Mouse (Mus musculus) MN1 (cell line): ENCODE results near the gene Psmb8.
"Not testable (repeated sequence)": the region's sequence is repeated elsewhere in the genome, so short reads cannot be mapped to it uniquely, and the experiment has no call there.

Experiments used
- DNase-seq: peaks from one replicate; pipeline ENCODE4 v3.0.0-alpha.2; 2016; ENCODE audit warnings: low spot score

Gene Psmb8

GRCm38 (mm10) chr17:34211746-34212365 is 14.3 kb downstream of the Psmb8 start:
- no peak for DNase-seq

- DNase-seq = no peak
Measured at GRCm38 (mm10) chr17:34213936-34214335, 16.4 kb downstream of the Psmb8 start.

- DNase-seq = no peak
Measured at GRCm38 (mm10) chr17:34215176-34215575, 17.7 kb downstream of the Psmb8 start.

- no peak for DNase-seq
Measured at GRCm38 (mm10) chr17:34217216-34217928, 19.9 kb downstream of the Psmb8 start.

GRCm38 (mm10) chr17:34217986-34218385 is 20.5 kb downstream of the Psmb8 start:
- no peak for DNase-seq

GRCm38 (mm10) chr17:34218675-34219074 is 21.2 kb downstream of the Psmb8 start:
- no peak for DNase-seq

GRCm38 (mm10) chr17:34219096-34219495 is 21.6 kb downstream of the Psmb8 start:
- not testable (repeated sequence) for DNase-seq

GRCm38 (mm10) chr17:34219801-34220200 is 22.3 kb downstream of the Psmb8 start:
- DNase-seq = not testable (repeated sequence)

- not testable (repeated sequence) for DNase-seq
Measured at GRCm38 (mm10) chr17:34220401-34220800, 22.9 kb downstream of the Psmb8 start.

GRCm38 (mm10) chr17:34224816-34225215 is 27.3 kb downstream of the Psmb8 start:
- DNase-seq = no peak

- DNase-seq = no peak
Measured at GRCm38 (mm10) chr17:34225426-34225825, 27.9 kb downstream of the Psmb8 start.

- not testable (repeated sequence) for DNase-seq
Measured at GRCm38 (mm10) chr17:34225911-34226310, 28.4 kb downstream of the Psmb8 start.

GRCm38 (mm10) chr17:34230971-34231370 is 33.5 kb downstream of the Psmb8 start:
- not testable (repeated sequence) for DNase-seq

GRCm38 (mm10) chr17:34232021-34232420 is 34.5 kb downstream of the Psmb8 start:
- not testable (repeated sequence) for DNase-seq

- peak; percentile 78 for DNase-seq
Measured at GRCm38 (mm10) chr17:34234926-34235325, 37.4 kb downstream of the Psmb8 start.

- DNase-seq = no peak
Measured at GRCm38 (mm10) chr17:34236691-34237090, 39.2 kb downstream of the Psmb8 start.

- DNase-seq = no peak
Measured at GRCm38 (mm10) chr17:34237741-34238140, 40.2 kb downstream of the Psmb8 start.

- DNase-seq = peak; percentile 63
Measured at GRCm38 (mm10) chr17:34238706-34239105, 41.2 kb downstream of the Psmb8 start, which contains the start of gene H2-Ob. H2-Ob (plus strand) TSS chr17:34238903.

- no peak for DNase-seq
Measured at GRCm38 (mm10) chr17:34239601-34240041, 42.1 kb downstream of the Psmb8 start.

GRCm38 (mm10) chr17:34240366-34240765 is 42.8 kb downstream of the Psmb8 start:
- no peak for DNase-seq

- DNase-seq = no peak
Measured at GRCm38 (mm10) chr17:34240916-34241315, 43.4 kb downstream of the Psmb8 start.

GRCm38 (mm10) chr17:34244656-34245055 is 47.1 kb downstream of the Psmb8 start:
- no peak for DNase-seq

- no peak for DNase-seq
Measured at GRCm38 (mm10) chr17:34247047-34247446, 49.5 kb downstream of the Psmb8 start.
